Mouse (Mus musculus) neural tube, embryonic 15.5 days (tissue): ENCODE results near the gene Zmynd11. TPM values are rescaled to one million over a fixed set of nuclear protein-coding genes. Genes with fewer than 3 reads are reported as not detected.

ENCODE experiments used
- ATAC-seq: fragments of 200-750 bp; cut with Nextera tagmentation; 2 replicates; pipeline ENCODE4 v1.8.0; 2017; ENCODE audit warnings: mild to moderate bottlenecking, moderate TSS enrichment, moderate library complexity; ENCODE audit not compliant: low FRiP score
- H3K27ac ChIP-seq: fragments of 300-500 bp; sonication (generic); replicated peaks from 2 replicates; pipeline ENCODE4 v1.5.1; 2015; ENCODE audit warnings: mild to moderate bottlenecking, inconsistent platforms
- H3K27me3 ChIP-seq: fragments of 300-500 bp; sonication (generic); replicated peaks from 2 replicates; pipeline ENCODE4 v1.6.1; 2015; ENCODE audit warnings: inconsistent platforms
- H3K36me3 ChIP-seq: fragments of 300-500 bp; sonication (generic); 2 replicates; pipeline ENCODE4 v1.6.1; 2015; ENCODE audit warnings: inconsistent platforms
- H3K4me1 ChIP-seq: fragments of 300-500 bp; sonication (generic); 2 replicates; pipeline ENCODE4 v1.6.1; 2015; ENCODE audit warnings: inconsistent platforms
- H3K4me2 ChIP-seq: fragments of 300-500 bp; sonication (generic); 2 replicates; pipeline ENCODE4 v1.6.1; 2015; ENCODE audit warnings: inconsistent platforms, mild to moderate bottlenecking, moderate library complexity
- H3K4me3 ChIP-seq: fragments of 300-500 bp; sonication (generic); replicated peaks from 2 replicates; pipeline ENCODE4 v1.5.1; 2015; ENCODE audit warnings: mild to moderate bottlenecking, inconsistent platforms
- H3K9ac ChIP-seq: fragments of 300-500 bp; sonication (generic); replicated peaks from 2 replicates; pipeline ENCODE4 v1.6.1; 2015; ENCODE audit warnings: mild to moderate bottlenecking, inconsistent platforms
- H3K9me3 ChIP-seq: fragments of 300-500 bp; sonication (generic); replicated peaks from 2 replicates; pipeline ENCODE4 v1.6.1; 2016; ENCODE audit warnings: inconsistent platforms
- WGBS: fragments of 180-500 bp; shearing (Covaris S2); methylation state at CpG from one replicate; pipeline ENCODE4 v1.1.7; 2015; ENCODE audit warnings: mixed read lengths; 5-methylcytosine and 5-hydroxymethylcytosine counted together
- polyA plus RNA-seq: library from polyadenylated mRNA; unstranded; fragments of >200 nt; fragmentation: Nextera tagmentation; extraction: Ambion mirVana; gene quantifications from 2 replicates; pipeline ENCODE4 v1.2.1, GENCODE M21; 2015

Gene Zmynd11
- polyA plus RNA-seq, 1 experiment from 2014 or later, result 128 TPM

DNA sequence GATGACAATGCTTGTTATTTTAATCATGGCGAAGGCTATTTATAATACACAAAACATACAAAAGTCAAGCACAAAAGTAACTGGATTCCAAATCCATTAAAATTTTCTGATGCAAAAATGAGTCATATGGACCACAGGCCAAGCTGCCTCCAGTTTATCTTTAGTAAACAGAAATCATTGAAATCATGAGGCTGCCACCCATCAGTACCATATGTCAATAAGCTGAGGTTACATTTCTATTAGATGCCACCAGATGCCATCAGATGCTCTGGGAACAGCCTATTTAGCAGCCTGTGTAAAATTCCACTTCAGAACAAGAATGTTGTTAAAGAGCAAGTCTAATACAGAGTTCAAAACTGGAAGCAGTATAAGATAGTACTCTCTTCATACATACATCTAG lies 52.7 kb downstream of the Zmynd11 start:
- Histone ChIP-seq H3K27ac (no peak overlapping the region), H3K9me3 (no peaks in the 10 kb centered on the region), H3K36me3 (peaks cover 7% of the 10 kb centered on the region), H3K4me3 (no peak overlapping the region), H3K4me2 (no peak overlapping the region), H3K27me3 (no peaks in the 10 kb centered on the region), H3K4me1 (no peaks in the 10 kb centered on the region), H3K9ac (no peak overlapping the region)
- WGBS, result 94% methylated on average over 1 of the region's 1 CpGs
- ATAC-seq, result no peak

DNA sequence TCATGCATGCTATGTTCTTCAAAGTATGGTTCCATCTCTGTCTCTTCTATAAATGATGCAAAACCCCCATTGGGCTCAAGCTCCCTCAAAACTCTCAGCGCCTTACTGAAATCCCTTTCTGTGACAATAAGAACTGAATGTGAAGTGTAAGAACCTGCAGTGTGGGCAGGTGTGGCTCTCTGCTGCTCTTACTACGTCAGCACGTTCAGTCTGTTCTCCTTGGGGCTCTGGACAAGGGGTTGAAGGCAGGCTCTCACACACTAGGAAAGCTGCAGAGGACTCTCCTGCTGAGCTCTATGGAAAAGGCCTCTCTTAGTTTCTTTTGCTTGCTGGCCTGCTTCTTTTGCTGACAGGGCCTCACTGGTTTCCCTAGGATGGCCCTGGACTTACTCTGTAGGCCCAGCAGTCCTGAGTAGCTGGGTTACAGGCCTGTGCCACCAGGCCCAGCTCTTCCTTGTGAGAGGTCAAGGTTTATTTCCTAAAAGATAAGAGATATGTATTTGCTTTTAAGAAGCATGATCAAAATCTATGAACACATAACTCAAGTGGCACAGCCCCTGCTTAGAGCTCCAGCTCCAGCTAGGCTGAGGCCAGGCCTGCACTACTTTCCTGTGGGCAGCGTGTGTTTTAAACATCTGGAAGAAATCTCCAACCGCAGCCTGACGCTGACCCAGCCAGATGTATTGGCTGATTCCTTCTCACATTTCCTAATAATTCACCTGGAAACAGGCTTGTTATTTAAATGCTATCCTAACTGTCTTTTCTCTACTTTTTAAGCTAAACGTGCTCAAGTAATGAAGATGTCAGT lies 56.5 kb downstream of the Zmynd11 start:
- Histone ChIP-seq H3K9me3 (no peaks in the 10 kb centered on the region), H3K4me3 (no peak overlapping the region), H3K4me1 (no peaks in the 10 kb centered on the region), H3K27ac (no peak overlapping the region), H3K36me3 (peaks cover 7% of the 10 kb centered on the region), H3K9ac (no peak overlapping the region), H3K27me3 (no peaks in the 10 kb centered on the region), H3K4me2 (no peak overlapping the region)
- no peak for ATAC-seq
- WGBS, result 90% methylated on average over 7 of the region's 7 CpGs

DNA sequence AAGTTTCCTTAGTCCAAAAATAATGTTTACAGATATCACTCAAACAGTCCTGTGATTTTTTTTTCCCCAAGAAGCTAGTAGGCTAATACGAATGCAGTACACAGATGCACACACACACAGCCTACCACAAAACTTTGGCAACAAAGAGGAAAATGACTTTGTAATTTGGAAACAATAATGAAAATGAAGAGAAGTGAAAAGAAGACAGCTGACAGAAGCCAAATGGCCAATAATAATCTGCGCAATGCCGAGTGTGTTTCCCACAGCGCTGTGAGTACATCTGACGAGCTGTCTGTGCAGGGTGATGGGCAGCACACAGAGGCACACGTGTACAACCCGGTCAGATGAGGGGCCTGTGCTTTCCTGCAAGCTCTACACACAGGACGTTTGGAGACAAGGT lies 58.4 kb downstream of the Zmynd11 start:
- 94% methylated on average over 8 of the region's 8 CpGs for WGBS
- Histone ChIP-seq H3K4me1 (no peaks in the 10 kb centered on the region), H3K9me3 (no peaks in the 10 kb centered on the region), H3K4me3 (no peak overlapping the region), H3K4me2 (no peak overlapping the region), H3K9ac (no peak overlapping the region), H3K36me3 (peaks cover 7% of the 10 kb centered on the region), H3K27ac (no peak overlapping the region), H3K27me3 (no peaks in the 10 kb centered on the region)
- no peak for ATAC-seq

DNA sequence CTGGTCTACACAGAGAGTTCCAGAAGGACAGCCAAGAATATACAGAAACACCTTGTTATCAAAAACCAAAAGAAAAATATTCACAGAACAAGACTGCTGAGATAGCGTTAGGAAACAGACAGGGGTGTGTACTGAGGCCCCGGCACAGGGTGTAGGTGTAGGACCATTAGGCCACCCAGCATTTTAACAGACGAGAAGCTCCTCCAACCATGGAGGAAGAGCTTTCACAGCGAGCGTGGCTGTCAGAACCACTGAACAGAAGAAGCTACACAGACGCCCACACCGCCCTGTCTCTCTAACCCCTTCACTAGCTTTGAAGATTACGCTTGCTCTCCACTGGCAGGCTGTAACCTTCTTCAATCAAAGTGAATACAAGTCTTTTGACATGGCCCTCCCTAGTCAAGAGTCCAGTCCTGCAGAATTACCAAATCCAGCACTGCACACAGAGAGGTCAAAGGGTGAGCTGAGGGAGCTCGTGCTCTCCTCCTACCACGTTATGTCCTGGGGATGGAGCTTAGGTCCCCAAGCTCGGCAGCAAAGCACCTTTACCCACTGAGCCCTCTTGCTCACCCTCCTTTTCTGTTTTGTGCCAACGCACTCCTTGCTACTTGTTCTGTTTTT lies 62.4 kb downstream of the Zmynd11 start:
- no peak overlapping the region for H3K27ac ChIP-seq
- no peak overlapping the region for H3K4me2 ChIP-seq
- 88% methylated on average over 12 of the region's 12 CpGs for WGBS
- no peaks in the 10 kb centered on the region for H3K27me3 ChIP-seq
- no peak overlapping the region for H3K4me3 ChIP-seq
- no peak for ATAC-seq
- no peaks in the 10 kb centered on the region for H3K36me3 ChIP-seq
- H3K9me3 ChIP-seq, result no peaks in the 10 kb centered on the region
- H3K4me1 ChIP-seq, result no peaks in the 10 kb centered on the region
- H3K9ac ChIP-seq, result no peak overlapping the region

DNA sequence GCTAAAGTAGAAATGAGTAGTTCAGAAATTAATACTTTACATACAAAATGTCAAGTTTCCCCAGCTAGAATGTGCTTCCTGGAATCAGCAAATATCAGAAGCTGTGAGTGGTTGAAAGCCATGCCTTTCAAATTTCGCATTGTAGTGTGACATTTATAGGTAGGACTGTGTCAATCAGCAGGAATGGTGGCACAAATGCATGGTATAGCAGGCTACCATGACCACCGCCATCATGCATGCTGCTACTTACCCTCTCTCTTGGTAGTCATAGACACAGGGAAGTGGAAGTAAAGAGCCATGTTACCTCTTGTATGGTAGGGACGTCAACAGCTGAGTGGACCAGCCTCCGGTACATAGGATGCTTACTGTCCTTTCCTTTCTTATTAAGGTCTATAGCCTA lies 67.8 kb downstream of the Zmynd11 start:
- Histone ChIP-seq H3K9me3 (no peaks in the 10 kb centered on the region), H3K9ac (no peak overlapping the region), H3K27me3 (no peaks in the 10 kb centered on the region), H3K4me2 (no peak overlapping the region), H3K36me3 (peaks cover 34% of the 10 kb centered on the region), H3K4me1 (no peaks in the 10 kb centered on the region), H3K27ac (no peak overlapping the region), H3K4me3 (no peak overlapping the region)
- 99% methylated on average over 4 of the region's 4 CpGs for WGBS
- ATAC-seq, result no peak

DNA sequence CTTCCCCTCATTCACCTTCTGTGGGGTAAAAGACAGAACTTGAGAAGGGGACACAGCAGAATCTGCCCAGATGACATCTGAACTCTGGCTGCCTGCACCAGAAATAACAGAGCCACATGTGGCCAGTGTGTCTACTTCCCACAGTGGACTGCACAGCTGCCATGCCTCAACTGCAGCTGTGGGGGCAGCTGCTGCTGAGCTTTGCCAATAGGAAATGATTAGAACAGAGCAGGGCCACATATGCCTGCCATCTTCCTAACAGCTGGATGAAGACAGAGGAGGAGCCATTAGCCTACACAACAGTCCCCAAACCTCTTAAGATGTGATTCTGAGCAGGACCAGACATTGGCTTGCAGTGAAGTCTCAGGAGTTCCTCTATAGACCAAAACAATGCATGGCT lies 69.3 kb downstream of the Zmynd11 start:
- no peak overlapping the region for H3K4me2 ChIP-seq
- H3K9ac ChIP-seq, result no peak overlapping the region
- no peak overlapping the region for H3K4me3 ChIP-seq
- no peak for ATAC-seq
- H3K4me1 ChIP-seq, result no peaks in the 10 kb centered on the region
- H3K27ac ChIP-seq, result no peak overlapping the region
- peaks cover 44% of the 10 kb centered on the region for H3K36me3 ChIP-seq
- H3K9me3 ChIP-seq, result no peaks in the 10 kb centered on the region
- H3K27me3 ChIP-seq, result no peaks in the 10 kb centered on the region

DNA sequence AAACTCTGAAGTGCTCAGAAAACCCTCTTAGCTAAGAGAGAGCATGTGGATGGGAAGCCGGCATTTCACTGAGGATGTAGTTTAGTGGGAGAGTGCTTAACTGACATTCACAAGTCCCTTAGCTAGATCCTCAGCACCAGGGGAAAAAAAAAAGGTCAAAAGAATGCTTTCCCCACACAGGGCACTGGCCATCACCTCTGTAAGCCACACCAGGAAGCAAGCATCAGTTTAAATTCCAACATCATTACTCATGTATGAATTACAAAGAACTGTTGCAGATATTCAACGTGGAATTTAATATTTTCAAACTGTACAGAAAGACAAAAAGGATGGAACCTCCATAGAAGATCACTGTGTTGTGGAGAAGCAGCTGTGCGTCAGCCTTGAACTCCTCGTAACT lies 69.7 kb downstream of the Zmynd11 start:
- no peak overlapping the region for H3K4me2 ChIP-seq
- no peaks in the 10 kb centered on the region for H3K27me3 ChIP-seq
- H3K4me3 ChIP-seq, result no peak overlapping the region
- H3K27ac ChIP-seq, result no peak overlapping the region
- peaks cover 48% of the 10 kb centered on the region for H3K36me3 ChIP-seq
- H3K4me1 ChIP-seq, result no peaks in the 10 kb centered on the region
- no peaks in the 10 kb centered on the region for H3K9me3 ChIP-seq
- 93% methylated on average over 4 of the region's 4 CpGs for WGBS
- no peak for ATAC-seq
- H3K9ac ChIP-seq, result no peak overlapping the region

DNA sequence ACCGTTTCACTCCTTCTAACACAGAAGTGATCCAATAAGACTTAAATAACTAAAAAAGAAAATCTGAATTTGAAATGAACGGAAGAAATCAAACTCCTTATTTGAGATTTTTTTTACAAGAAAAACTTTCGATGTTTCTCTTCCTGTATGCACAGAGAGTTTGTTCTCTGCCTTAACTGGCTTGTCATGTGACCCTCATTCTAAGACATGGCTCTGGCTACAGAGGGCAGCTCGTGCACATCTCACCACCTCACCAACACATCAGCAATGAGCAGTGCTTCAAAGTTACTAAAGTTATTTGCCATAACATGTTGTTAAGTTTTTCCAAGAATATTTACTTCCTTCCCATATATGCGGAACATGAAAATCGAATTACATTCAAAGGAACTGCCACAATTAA lies 70.5 kb downstream of the Zmynd11 start:
- H3K27me3 ChIP-seq, result no peaks in the 10 kb centered on the region
- H3K36me3 ChIP-seq, result peaks cover 54% of the 10 kb centered on the region
- H3K4me3 ChIP-seq, result no peak overlapping the region
- WGBS, result 97% methylated on average over 6 of the region's 6 CpGs
- no peak overlapping the region for H3K9ac ChIP-seq
- no peaks in the 10 kb centered on the region for H3K4me1 ChIP-seq
- no peak overlapping the region for H3K4me2 ChIP-seq
- H3K9me3 ChIP-seq, result no peaks in the 10 kb centered on the region
- no peak for ATAC-seq
- H3K27ac ChIP-seq, result no peak overlapping the region

DNA sequence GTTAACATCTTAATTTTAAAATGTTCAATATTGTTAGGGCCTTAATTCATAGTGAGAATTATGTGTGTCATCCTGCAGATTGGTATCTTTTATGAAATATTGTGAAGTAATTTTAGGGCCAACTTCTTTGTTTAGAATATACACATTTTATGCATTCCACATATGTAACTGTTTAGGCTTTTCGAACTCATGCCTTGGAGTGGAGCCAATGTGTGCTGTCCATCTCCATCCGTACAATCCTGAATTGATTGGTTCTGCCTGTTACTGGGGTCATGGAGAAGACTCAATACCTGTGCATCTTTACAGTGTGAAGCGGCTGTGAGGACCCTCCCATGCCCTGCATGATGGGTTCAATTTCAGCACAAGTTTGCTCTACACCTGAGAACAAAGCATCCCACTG lies 72.3 kb downstream of the Zmynd11 start:
- H3K9me3 ChIP-seq, result no peaks in the 10 kb centered on the region
- H3K36me3 ChIP-seq, result peaks cover 71% of the 10 kb centered on the region
- ATAC-seq, result no peak
- no peak overlapping the region for H3K27ac ChIP-seq
- no peak overlapping the region for H3K4me2 ChIP-seq
- 81% methylated on average over 3 of the region's 3 CpGs for WGBS
- no peak overlapping the region for H3K9ac ChIP-seq
- H3K4me3 ChIP-seq, result no peak overlapping the region
- no peaks in the 10 kb centered on the region for H3K4me1 ChIP-seq
- no peaks in the 10 kb centered on the region for H3K27me3 ChIP-seq

DNA sequence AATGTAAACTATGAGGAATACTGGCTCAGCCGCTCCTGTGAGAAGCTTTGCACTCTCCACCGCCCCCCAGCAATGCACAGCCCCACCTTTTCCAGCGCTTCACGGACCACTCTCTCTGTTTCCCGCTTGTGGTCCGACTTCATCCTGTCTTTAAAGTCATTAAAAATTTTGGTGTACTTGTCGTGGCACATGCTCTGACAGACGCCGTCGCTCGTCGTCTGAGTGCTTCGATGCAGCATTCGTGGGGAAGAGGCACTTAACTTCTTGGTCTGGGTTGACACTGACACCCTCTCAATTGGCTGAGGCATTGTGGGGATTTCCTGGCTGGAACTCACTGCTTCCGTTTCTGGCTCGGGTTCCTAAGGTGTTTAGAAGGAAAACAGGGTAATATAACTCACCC lies 75.8 kb downstream of the Zmynd11 start:
- no peak overlapping the region for H3K4me3 ChIP-seq
- ATAC-seq, result no peak
- H3K4me2 ChIP-seq, result no peak overlapping the region
- H3K36me3 ChIP-seq, result peaks cover 79% of the 10 kb centered on the region
- 95% methylated on average over 16 of the region's 16 CpGs for WGBS
- no peaks in the 10 kb centered on the region for H3K4me1 ChIP-seq
- H3K27me3 ChIP-seq, result no peaks in the 10 kb centered on the region
- H3K27ac ChIP-seq, result no peak overlapping the region
- no peaks in the 10 kb centered on the region for H3K9me3 ChIP-seq
- H3K9ac ChIP-seq, result no peak overlapping the region

DNA sequence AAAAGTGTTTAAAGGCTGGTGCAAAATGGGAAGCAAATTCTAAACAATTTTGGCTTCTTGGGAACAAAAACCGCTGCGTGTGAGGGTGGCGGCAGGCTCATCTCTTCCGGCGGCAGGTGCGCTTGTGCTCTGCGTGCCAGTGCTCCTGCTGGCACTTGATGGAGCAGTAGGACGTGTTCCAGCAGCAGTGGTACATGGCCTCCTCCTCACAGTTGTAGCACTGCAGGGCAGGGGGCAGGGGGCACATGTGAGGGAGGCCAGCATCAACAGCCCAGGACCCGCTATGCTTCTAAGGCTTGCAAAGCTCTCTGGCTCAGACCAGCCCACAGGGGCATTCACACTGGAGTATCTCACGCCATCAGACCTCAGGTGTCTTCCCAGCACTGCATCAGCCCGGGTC lies 78.4 kb downstream of the Zmynd11 start:
- Histone ChIP-seq H3K4me2 (no peak overlapping the region), H3K4me3 (no peak overlapping the region), H3K4me1 (no peaks in the 10 kb centered on the region), H3K9ac (no peak overlapping the region), H3K9me3 (no peaks in the 10 kb centered on the region), H3K36me3 (peaks cover 87% of the 10 kb centered on the region), H3K27ac (no peak overlapping the region), H3K27me3 (no peaks in the 10 kb centered on the region)
- whole genome bisulfite sequencing, result 75% methylated on average over 11 of the region's 11 CpGs
- no peak for ATAC-seq

DNA sequence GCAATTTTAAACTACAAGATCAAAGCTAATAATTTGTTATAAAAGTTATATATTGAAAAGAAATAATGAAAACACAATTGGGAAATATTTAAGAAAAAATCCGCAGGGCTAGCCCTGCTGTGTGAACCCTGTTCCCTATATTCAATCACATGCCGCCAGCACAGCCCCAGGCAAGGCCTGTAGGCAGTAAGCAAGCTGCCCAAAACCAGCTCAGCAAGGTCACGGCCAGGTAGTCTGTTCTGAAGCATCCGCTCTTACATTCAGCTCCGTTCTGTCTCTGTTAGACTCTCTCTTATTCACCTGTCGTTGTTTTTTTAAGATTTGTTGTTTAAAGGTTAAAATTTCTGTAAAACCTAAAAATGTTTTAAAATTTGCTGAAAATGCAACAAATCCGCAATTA lies 78.9 kb downstream of the Zmynd11 start:
- no peak for ATAC-seq
- Histone ChIP-seq H3K9ac (no peak overlapping the region), H3K27ac (no peak overlapping the region), H3K4me2 (no peak overlapping the region), H3K4me1 (no peaks in the 10 kb centered on the region), H3K36me3 (peaks cover 88% of the 10 kb centered on the region), H3K9me3 (no peaks in the 10 kb centered on the region), H3K27me3 (no peaks in the 10 kb centered on the region), H3K4me3 (no peak overlapping the region)
- 94% methylated on average over 7 of the region's 7 CpGs for WGBS
